Mouse (Mus musculus): ENCODE measurements around the gene Nup107. TPM values are rescaled to one million over a fixed set of nuclear protein-coding genes. Genes with fewer than 3 reads are reported as not detected.
"Not testable (repeated sequence)": the region's sequence is repeated elsewhere in the genome, so short reads cannot be mapped to it uniquely, and the experiment has no call there.

Nup107 gene
- polyA plus RNA-seq, 1 experiment from 2014 or later: 45.2 TPM

DNA sequence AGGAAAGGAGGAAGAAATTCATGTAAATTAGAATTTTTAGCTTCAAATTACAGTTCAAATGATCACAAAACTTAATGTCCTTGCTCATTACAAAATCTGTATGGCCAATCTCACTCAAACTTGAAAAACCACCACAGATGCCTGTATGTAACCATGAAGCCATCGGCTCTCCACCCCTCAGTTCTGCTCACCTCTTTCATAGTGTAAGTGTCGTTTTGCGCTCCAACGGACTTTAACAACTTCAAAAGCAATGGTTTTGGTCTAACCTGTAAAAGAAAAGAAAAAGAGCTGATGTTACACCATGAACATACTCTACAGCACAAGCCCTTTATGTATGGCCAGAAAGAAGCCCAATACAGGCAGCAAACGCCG lies 87.6 kb downstream of the Nup107 start:
- Histone ChIP-seq H3K4me1 (ENCODE audit: control insufficient read depth, insufficient read depth, low read length) (peaks cover 10% of the 10 kb centered on the region), H3K9ac (replicated peaks; ENCODE audit: low read length) (no peak overlapping the region), H3K4me2 (ENCODE audit: low read length) (no peak overlapping the region), H3K9me3 (ENCODE audit: control insufficient read depth, low read length) (no peaks in the 10 kb centered on the region), H3K36me3 (ENCODE audit: control insufficient read depth, insufficient read depth, low read length) (peaks cover 68% of the 10 kb centered on the region), H3K27ac (replicated peaks; ENCODE audit: low read depth, low read length) (no peak overlapping the region), H3K4me3 (replicated peaks; ENCODE audit: low read depth, low read length) (no peak overlapping the region), H3K27me3 (ENCODE audit: control insufficient read depth, insufficient read depth, low read length) (no peaks in the 10 kb centered on the region)
- DNase-seq (no peak), ATAC-seq (ENCODE audit: low FRiP score, low TSS enrichment) (no peak)
- 98% methylated on average over 6 of the region's 6 CpGs for WGBS

DNA sequence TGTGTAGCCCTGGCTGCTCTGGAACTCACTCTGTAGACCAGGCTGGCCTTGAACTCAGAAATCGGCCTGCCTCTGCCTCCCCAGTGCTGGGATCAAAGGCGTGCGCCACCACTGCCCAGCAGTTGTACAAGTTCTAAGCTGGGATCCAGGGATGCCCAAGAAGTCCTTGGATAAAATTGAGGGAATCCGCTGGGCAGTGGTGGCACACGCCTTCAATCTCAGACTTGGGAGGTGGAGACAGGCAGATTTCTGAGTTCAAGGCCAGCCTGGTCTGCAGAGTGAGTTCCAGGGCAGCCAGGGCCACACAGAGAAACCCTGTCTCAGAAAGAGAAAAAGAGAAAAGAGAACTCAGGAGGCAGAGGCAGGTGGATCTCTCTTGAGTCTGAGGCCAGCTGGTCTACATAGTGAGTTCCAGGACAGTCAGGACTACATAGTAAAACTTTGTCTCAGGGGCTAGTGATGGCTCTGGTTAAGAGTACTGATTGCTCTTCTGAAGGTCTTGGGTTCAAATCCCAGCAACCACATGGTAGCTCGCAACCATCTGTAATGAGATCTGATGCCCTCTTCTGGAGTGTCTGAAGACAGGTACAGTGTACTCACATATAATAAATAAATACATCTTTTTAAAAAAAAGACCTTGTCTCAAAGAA lies 88.1 kb downstream of the Nup107 start:
- over 99% methylated on average over 6 of the region's 6 CpGs for WGBS
- not testable (repeated sequence) for H3K4me1 ChIP-seq (ENCODE audit: control insufficient read depth, insufficient read depth, low read length); H3K27me3 ChIP-seq (ENCODE audit: control insufficient read depth, insufficient read depth, low read length); H3K4me3 ChIP-seq (replicated peaks; ENCODE audit: low read depth, low read length); H3K9me3 ChIP-seq (ENCODE audit: control insufficient read depth, low read length); ATAC-seq (ENCODE audit: low FRiP score, low TSS enrichment); H3K4me2 ChIP-seq (ENCODE audit: low read length); DNase-seq; H3K27ac ChIP-seq (replicated peaks; ENCODE audit: low read depth, low read length); H3K9ac ChIP-seq (replicated peaks; ENCODE audit: low read length)
- peaks cover 73% of the 10 kb centered on the region for H3K36me3 ChIP-seq (ENCODE audit: control insufficient read depth, insufficient read depth, low read length)

DNA sequence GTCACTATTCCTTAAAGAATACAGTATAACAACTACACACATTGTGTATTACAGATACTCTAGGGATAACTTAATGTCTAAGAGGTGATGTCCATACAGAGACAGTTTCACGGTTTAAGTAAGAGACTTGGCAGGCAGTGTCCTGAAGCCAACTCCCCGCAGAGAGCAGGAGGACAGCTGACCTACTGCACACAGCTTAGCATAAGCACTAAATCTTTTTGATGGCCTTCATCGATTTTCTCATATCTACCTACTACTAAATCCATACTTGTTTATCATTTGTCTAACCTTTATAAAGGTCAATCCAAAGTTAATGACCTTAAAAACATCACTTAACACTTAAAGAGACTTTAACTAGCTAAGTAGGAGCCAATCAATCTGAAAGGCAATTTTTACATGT lies 89.0 kb downstream of the Nup107 start:
- WGBS: 94% methylated on average over 3 of the region's 3 CpGs
- no peaks in the 10 kb centered on the region for H3K9me3 ChIP-seq (ENCODE audit: control insufficient read depth, low read length)
- no peaks in the 10 kb centered on the region; the same call in 1 of the 2 replicates for H3K4me1 ChIP-seq (ENCODE audit: control insufficient read depth, insufficient read depth, low read length)
- DNase-seq: no peak
- H3K27ac ChIP-seq (replicated peaks; ENCODE audit: low read depth, low read length): no peak overlapping the region
- H3K9ac ChIP-seq (replicated peaks; ENCODE audit: low read length): no peak overlapping the region
- ATAC-seq (ENCODE audit: low FRiP score, low TSS enrichment): no peak
- H3K4me2 ChIP-seq (ENCODE audit: low read length): no peak overlapping the region
- no peaks in the 10 kb centered on the region for H3K27me3 ChIP-seq (ENCODE audit: control insufficient read depth, insufficient read depth, low read length)
- peaks cover 78% of the 10 kb centered on the region for H3K36me3 ChIP-seq (ENCODE audit: control insufficient read depth, insufficient read depth, low read length)
- H3K4me3 ChIP-seq (replicated peaks; ENCODE audit: low read depth, low read length): no peak overlapping the region

DNA sequence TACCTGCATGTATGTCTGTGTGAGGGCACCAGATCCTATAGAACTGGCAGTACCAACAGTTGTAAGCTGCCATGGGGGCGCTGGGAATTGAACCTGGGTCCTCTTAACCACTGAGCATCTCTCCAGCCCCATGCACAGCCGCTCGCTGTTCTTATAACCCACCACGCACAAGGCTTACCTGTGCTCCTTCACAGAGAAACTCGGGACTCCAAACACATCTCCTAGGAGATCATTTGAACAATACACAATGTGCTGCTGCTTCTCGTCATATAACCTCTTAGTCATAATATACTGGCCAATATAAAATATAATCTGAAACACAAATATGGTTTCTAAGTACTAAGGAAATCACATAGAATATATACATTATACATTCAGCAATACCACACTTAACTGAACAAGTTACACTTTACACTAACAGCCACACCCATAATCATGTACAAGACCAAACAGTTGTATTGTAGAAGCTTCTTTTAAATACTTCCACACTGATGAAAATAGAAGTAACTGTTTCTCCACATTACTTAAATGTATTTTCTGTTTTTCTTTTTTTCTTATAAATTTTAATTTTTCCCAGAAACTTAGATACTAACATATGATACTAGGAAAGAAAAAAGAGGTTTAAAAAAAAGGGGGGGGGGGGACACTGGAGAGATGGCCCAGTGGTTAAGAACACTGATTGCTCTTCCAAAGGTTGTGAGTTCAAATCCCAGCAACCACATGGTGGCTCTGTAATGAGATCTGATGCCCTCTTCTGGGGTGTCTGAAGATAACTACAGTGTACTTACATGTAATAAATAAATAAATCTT lies 90.3 kb downstream of the Nup107 start:
- DNase-seq (no peak), ATAC-seq (ENCODE audit: low FRiP score, low TSS enrichment) (no peak)
- Histone ChIP-seq H3K4me1 (ENCODE audit: control insufficient read depth, insufficient read depth, low read length) (no peaks in the 10 kb centered on the region; the same call in 1 of the 2 replicates), H3K4me3 (replicated peaks; ENCODE audit: low read depth, low read length) (no peak overlapping the region), H3K9me3 (ENCODE audit: control insufficient read depth, low read length) (no peaks in the 10 kb centered on the region), H3K4me2 (ENCODE audit: low read length) (no peak overlapping the region), H3K9ac (replicated peaks; ENCODE audit: low read length) (no peak overlapping the region), H3K27ac (replicated peaks; ENCODE audit: low read depth, low read length) (no peak overlapping the region), H3K36me3 (ENCODE audit: control insufficient read depth, insufficient read depth, low read length) (peaks cover 88% of the 10 kb centered on the region), H3K27me3 (ENCODE audit: control insufficient read depth, insufficient read depth, low read length) (no peaks in the 10 kb centered on the region)
- WGBS: 98% methylated on average over 6 of the region's 6 CpGs

DNA sequence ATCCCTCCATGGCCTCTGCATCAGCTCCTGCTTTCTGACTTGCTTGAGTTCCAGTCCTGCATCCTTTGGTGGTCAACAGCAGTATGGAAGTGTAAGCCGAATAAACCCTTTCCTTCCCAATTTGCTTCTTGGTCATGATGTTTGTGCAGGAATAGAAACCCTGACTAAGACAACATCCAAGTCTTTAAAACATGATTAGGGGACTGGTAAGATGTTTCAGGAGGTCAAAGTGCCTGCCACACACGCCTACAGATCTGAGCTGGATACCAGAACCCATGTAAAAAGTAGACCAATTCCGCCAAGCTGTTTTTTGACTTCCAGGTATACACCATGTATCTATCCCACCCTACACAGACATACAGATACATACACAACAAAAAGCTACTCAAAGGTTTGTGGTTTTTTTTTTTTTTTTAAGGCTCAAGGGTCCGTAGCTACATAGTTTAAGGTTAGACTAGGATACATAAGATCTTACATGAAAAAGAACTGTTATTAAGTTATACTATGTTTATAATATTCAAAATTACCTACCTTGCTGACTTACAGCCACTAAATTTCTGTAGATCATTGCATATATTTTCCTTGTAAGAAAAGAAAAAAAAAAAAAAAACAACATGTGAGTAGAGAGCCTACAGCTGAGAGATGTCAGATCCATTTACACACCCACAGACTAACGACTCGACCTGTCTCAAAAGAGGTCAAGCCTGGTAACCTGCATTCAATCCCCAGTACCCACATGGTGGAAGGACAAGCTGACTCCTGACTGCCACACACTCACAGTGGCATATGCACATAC lies 91.3 kb downstream of the Nup107 start:
- no peak overlapping the region for H3K27ac ChIP-seq (replicated peaks; ENCODE audit: low read depth, low read length)
- DNase-seq (no peak), ATAC-seq (ENCODE audit: low FRiP score, low TSS enrichment) (no peak)
- 92% methylated on average over 6 of the region's 6 CpGs for WGBS
- H3K36me3 ChIP-seq (ENCODE audit: control insufficient read depth, insufficient read depth, low read length): peaks cover 90% of the 10 kb centered on the region
- no peak overlapping the region for H3K9ac ChIP-seq (replicated peaks; ENCODE audit: low read length)
- no peaks in the 10 kb centered on the region for H3K27me3 ChIP-seq (ENCODE audit: control insufficient read depth, insufficient read depth, low read length)
- no peaks in the 10 kb centered on the region for H3K9me3 ChIP-seq (ENCODE audit: control insufficient read depth, low read length)
- H3K4me1 ChIP-seq (ENCODE audit: control insufficient read depth, insufficient read depth, low read length): no peaks in the 10 kb centered on the region
- no peak overlapping the region for H3K4me3 ChIP-seq (replicated peaks; ENCODE audit: low read depth, low read length)
- H3K4me2 ChIP-seq (ENCODE audit: low read length): no peak overlapping the region

Other genes with a start within 250 kb of the Nup107 start
- 3.9 and 5.4 TPM in 2 replicates for gene Cpm, start 163.2 kb downstream of the Nup107 start, polyA plus RNA-seq (2014; fragmentation: Nextera tagmentation; extraction: Ambion mirVana)
- gene Mdm2, start 81.9 kb downstream of the Nup107 start, polyA plus RNA-seq (2014; fragmentation: Nextera tagmentation; extraction: Ambion mirVana): 49.0 and 57.3 TPM in 2 replicates
- 22.5 and 26.5 TPM in 2 replicates for gene Slc35e3, start 46.3 kb downstream of the Nup107 start, polyA plus RNA-seq (2014; fragmentation: Nextera tagmentation; extraction: Ambion mirVana)
- 156 and 185 TPM in 2 replicates for gene Rap1b, start 53.3 kb upstream of the Nup107 start, polyA plus RNA-seq (2014; fragmentation: Nextera tagmentation; extraction: Ambion mirVana)